Mouse (Mus musculus) embryonic stem cell, embryonic (primary cell): ENCODE measurements at regions not wholly inside any gene's neighbourhood (a gene's known extent, or its start where the extent isn't known, plus 50 kb on each side); places are given as distances from the start of the nearest gene placed in this dataset.

Source experiments
- CTCF ChIA-PET, 4 experiments: fragments of 300-600 bp in 2 of 4; fragments of 350-600 bp in 2 of 4; sonication (Branson Sonifier 250); formaldehyde crosslinking; loops; one replicate each; lab custom pipeline; 2022; ENCODE audit warnings: inconsistent platforms in 2 of 4; lab: Charles Lee
- POLR2A ChIA-PET, 4 experiments: fragments of 300-600 bp in 2 of 4; fragments of 350-600 bp in 2 of 4; sonication (Branson Sonifier 250); formaldehyde crosslinking; loops; one replicate each; lab custom pipeline; 2022; ENCODE audit warnings: antibody characterized with exemption in 4 of 4, inconsistent platforms in 1 of 4; lab: Charles Lee

- CTCF ChIA-PET = interaction anchor here (0.5 to 1.6 kb wide), 20 partner anchors 9 to 1000 kb away, joined by 3 to 6 read pairs (median 4); partner anchors contain the start of gene A2m (in 1 of the 4)
- POLR2A ChIA-PET = no interaction called here
Observed at GRCm38 (mm10) chr6:121560852-121561251, 74.3 kb upstream of the A2m start.

DNA sequence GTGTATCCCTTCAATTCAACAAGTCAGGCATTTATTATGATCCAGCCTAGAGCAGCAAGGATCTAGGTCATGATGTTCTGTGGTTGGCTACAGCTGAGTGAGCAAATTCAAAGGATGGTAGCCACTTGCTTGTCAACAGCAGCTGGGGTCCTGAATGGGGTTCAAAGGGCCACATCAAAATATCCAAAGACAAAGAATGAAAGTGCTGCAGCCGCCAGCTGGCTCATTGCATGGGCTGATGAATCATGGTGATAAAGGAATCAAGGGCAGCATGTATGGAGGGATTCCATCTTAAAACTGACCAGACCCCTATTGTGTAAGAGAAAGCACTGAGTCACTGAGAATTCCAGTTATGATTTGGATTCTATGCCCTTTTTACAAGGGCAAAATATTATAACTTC lies 74.8 kb upstream of the A2m start:
- ChIA-PET POLR2A (no interaction called here), CTCF (interaction anchor here (0.5 to 1.6 kb wide), 17 partner anchors 8 to 1000 kb away, joined by 3 to 6 read pairs (median 4); no protein-coding TSS in a partner anchor)

- POLR2A ChIA-PET = interaction anchor here in 1 of 4 experiments (0.9 kb wide), 1 partner anchor 144 kb away, joined by 3 read pairs; no protein-coding TSS in a partner anchor
Observed at GRCm38 (mm10) chr6:121556481-121556880, 78.7 kb upstream of the A2m start.

DNA sequence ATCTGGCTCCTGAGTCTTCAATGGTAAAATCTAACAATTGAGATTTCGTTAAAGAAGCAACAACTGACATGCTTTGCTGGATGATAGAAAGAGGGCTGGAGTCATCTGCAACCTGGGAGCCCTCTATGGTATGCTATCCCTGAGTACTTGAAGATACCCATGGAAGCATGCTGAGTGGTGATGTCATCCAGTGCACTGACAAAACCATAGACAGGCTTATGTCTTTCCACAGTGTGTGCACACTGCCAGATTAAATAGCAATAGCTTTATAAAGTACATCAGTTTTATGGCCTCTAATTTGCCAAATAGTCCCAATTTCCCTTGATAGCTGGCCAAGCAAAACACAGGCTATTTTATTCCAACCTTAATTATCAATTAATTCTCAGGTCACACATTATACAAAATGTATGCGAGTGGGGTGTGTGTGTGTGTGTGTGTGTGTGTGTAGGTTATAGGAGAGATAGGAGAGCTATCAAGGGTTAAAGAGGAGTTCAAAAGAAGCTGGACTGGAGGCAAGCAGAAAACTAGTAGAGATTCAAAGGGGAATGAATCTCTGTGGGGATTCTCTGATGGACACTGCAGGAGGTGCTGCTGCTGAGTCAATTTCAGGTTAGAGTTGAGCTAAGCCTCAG lies 80.1 kb upstream of the Iqsec3 start:
- CTCF ChIA-PET = interaction anchor here in 1 of 4 experiments (0.5 kb wide), 1 partner anchor 175 kb away, joined by 4 read pairs; no protein-coding TSS in a partner anchor
- POLR2A ChIA-PET = no interaction called here

More at GRCm38 (mm10) chr6:121556481-121556880, 78.7 kb upstream of the A2m start:
- CTCF ChIA-PET = interaction anchor here (0.6 to 1.5 kb wide), 14 partner anchors 14 to 1242 kb away, joined by 3 to 7 read pairs (median 3); partner anchors contain the start of genes A2m (in 1 of the 4) and Iqsec3 (in 1 of the 4)

- POLR2A ChIA-PET = interaction anchor here in 1 of 4 experiments (0.7 kb wide), 1 partner anchor 195 kb away, joined by 3 read pairs; no protein-coding TSS in a partner anchor
- CTCF ChIA-PET = interaction anchor here (0.6 to 5.0 kb wide), 20 partner anchors 10 to 1023 kb away, joined by 3 to 52 read pairs (median 6); partner anchors contain the start of gene Iqsec3 (in 2 of the 4)
Observed at GRCm38 (mm10) chr6:121533521-121533920, 60.0 kb upstream of the Iqsec3 start.

- POLR2A ChIA-PET = interaction anchor here in 3 of 4 experiments (0.5 to 2.0 kb wide), 5 partner anchors 171 to 468 kb away, joined by 3 to 4 read pairs (median 3); no protein-coding TSS in a partner anchor
- CTCF ChIA-PET = interaction anchor here (0.6 to 5.0 kb wide), 36 partner anchors 9 to 1310 kb away, joined by 3 to 52 read pairs (median 5); partner anchors contain the start of genes Iqsec3 (in 2 of the 4), Mical3 (in 1 of the 4) and Pex26 (in 1 of the 4)
Observed at GRCm38 (mm10) chr6:121532926-121533325, 59.4 kb upstream of the Iqsec3 start.

DNA sequence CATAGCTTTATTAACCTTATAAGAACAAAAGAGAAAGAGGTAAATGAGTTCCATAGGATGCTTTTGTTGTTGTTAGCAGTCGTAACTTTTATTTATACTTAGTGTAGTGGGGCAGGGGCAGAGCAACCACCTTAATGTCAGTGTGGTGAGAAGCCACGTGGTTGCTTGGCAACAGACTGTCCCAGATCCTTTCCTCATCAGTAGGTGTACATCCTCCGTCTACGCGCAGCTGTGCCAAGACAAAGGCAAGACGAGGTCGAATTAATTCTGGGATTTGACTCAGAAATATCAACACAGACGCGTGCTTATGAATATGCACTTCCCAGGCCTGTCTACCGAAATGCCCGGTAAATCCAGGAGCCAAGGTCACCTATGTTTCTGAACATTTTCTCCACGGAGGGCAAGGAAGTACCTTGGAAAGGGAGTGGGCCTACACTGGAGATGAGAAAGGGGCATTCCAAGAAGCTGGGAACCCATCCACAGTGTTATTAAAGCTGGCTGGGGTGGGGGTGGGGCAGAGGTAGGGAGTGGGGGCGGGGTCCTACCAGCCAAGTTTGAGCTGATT lies 58.4 kb upstream of the Iqsec3 start:
- POLR2A ChIA-PET = interaction anchor here in 1 of 4 experiments (0.6 to 2.0 kb wide), 2 partner anchors 194 to 467 kb away, joined by 3 to 4 read pairs; no protein-coding TSS in a partner anchor
- CTCF ChIA-PET = interaction anchor here (0.6 to 5.0 kb wide), 22 partner anchors 11 to 970 kb away, joined by 3 to 52 read pairs (median 6); partner anchors contain the start of genes Iqsec3 (in 1 of the 4), Mical3 (in 1 of the 4) and Pex26 (in 1 of the 4)

DNA sequence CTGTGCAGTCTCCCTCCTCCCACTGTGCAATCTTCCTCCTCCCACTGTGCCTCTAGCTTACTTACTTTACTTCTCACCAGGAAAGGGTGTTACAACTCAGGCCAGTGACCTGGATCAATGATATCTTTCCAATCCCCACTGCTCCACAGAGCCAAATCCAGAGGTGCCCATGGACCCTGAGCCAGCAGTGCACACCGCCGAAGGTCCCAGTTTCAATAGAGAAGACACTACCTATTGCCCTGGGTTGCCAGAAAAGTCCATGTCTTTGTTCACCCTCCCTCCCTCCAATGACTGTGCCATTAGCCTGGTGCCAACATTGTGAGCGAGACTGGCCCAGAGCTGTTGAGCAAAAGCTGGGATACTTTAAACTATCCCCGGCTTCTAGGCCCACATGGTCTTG lies 53.8 kb upstream of the Iqsec3 start:
- ChIA-PET POLR2A (interaction anchor here in 1 of 4 experiments (0.6 kb wide), 1 partner anchor 536 kb away, joined by 5 read pairs; no protein-coding TSS in a partner anchor), CTCF (no interaction called here)

GRCm38 (mm10) chr6:121526121-121526520 lies 52.6 kb upstream of the Iqsec3 start:
- POLR2A ChIA-PET = interaction anchor here in 3 of 4 experiments (0.5 to 1.0 kb wide), 5 partner anchors 611 to 1177 kb away, joined by 4 to 11 read pairs (median 5); partner anchors contain the start of genes Phc1 (in 2 of the 3) and M6pr (in 1 of the 3)
- CTCF ChIA-PET = interaction anchor here in 3 of 4 experiments (0.7 to 1.2 kb wide), 4 partner anchors 18 to 188 kb away, joined by 3 to 5 read pairs (median 4); no protein-coding TSS in a partner anchor

- ChIA-PET CTCF (interaction anchor here in 1 of 4 experiments (0.6 kb wide), 1 partner anchor 89 kb away, joined by 3 read pairs; no protein-coding TSS in a partner anchor), POLR2A (no interaction called here)
Observed at GRCm38 (mm10) chr6:121524613-121524970, 51.1 kb upstream of the Iqsec3 start.

DNA sequence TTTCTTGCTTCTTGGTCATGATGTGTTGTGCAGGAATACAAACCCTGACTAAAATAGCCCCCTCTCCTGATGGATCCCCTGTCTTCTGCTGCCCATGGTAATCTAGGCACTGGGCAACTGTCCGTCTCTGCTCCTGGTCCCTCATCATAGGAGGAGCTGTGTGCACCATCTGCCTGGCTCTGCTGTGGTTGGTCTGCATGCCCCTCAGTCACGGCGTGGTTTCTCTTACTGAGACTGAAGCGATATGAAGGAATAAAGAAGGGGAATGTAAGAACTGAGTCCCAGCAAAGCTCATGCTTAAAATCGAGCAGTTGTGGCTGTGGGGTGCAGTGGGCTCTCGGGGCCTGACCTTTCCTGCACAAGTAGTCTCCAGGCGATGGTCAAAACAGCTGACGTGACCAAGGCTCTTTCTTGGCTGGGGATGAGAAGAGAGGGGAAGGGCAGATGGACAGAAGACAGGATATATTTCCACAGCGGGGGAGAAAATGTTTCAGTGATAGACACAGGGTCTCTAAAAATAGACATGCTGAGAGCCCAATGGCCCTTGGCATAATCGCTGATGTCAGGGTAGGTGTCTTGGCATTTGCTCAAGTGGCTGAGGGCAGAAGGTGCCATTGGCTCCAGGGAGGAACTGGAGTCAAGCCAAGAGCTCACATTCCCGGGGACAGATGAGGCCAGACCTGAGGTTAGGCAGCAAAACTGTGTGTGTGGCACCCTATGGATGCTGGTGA lies 50.6 kb upstream of the Iqsec3 start:
- CTCF ChIA-PET = interaction anchor here in 2 of 4 experiments (0.6 to 1.5 kb wide), 3 partner anchors 9 to 89 kb away, joined by 3 to 4 read pairs (median 3); no protein-coding TSS in a partner anchor
- POLR2A ChIA-PET = no interaction called here
